Mouse (Mus musculus) intestine, embryonic 14.5 days (tissue): ENCODE results near the gene Myh7. TPM values are rescaled to one million over a fixed set of nuclear protein-coding genes. Genes with fewer than 3 reads are reported as not detected.
"Not testable (repeated sequence)": the region's sequence is repeated elsewhere in the genome, so short reads cannot be mapped to it uniquely, and the experiment has no call there.

Experiments used
- ATAC-seq: fragments of 200-750 bp; cut with Nextera tagmentation; replicated peaks from 2 replicates; pipeline ENCODE4 v1.8.0; 2017; ENCODE audit warnings: low read depth, moderate number of reproducible peaks, moderate TSS enrichment, moderate library complexity; ENCODE audit not compliant: low FRiP score, low TSS enrichment
- DNase-seq: peaks from one replicate; pipeline ENCODE4 v3.0.0-alpha.2; 2018; ENCODE audit warnings: low spot score
- H3K27ac ChIP-seq: fragments of 300-500 bp; sonication (generic); 2 replicates; pipeline ENCODE4 v1.5.1; 2014; ENCODE audit warnings: low read depth, mild to moderate bottlenecking, control low read depth
- H3K27me3 ChIP-seq: fragments of 300-500 bp; sonication (generic); replicated peaks from 2 replicates; pipeline ENCODE4 v1.6.1; 2014; ENCODE audit warnings: low read length, control low read depth; ENCODE audit not compliant: control insufficient read depth, insufficient read depth
- H3K36me3 ChIP-seq: fragments of 300-500 bp; sonication (generic); 2 replicates; pipeline ENCODE4 v1.6.1; 2014; ENCODE audit warnings: low read length, control low read depth; ENCODE audit not compliant: control insufficient read depth, insufficient read depth
- H3K4me1 ChIP-seq: fragments of 300-500 bp; sonication (generic); replicated peaks from 2 replicates; pipeline ENCODE4 v1.6.1; 2014; ENCODE audit warnings: low read length, control low read depth, mixed read lengths; ENCODE audit not compliant: control insufficient read depth, insufficient read depth
- H3K4me2 ChIP-seq: fragments of 300-500 bp; sonication (generic); 2 replicates; pipeline ENCODE4 v1.6.1; 2014; ENCODE audit warnings: low read length
- H3K4me3 ChIP-seq: fragments of 300-500 bp; sonication (generic); 2 replicates; pipeline ENCODE4 v1.5.1; 2014; ENCODE audit warnings: low read depth, low read length, control low read depth, mixed read lengths
- H3K9ac ChIP-seq: fragments of 300-500 bp; sonication (generic); 2 replicates; pipeline ENCODE4 v1.6.1; 2014; ENCODE audit warnings: mild to moderate bottlenecking, low read length
- H3K9me3 ChIP-seq: fragments of 300-500 bp; sonication (generic); 2 replicates; pipeline ENCODE4 v1.6.1; 2016; ENCODE audit warnings: low read length, control low read depth; ENCODE audit not compliant: control insufficient read depth
- WGBS: fragments of 180-500 bp; shearing (Covaris S2); extraction: QIAGEN DNeasy Blood & Tissue Kit; methylation state at CpG from one replicate; pipeline ENCODE4 v1.1.7; 2014; 5-methylcytosine and 5-hydroxymethylcytosine counted together
- polyA plus RNA-seq: library from polyadenylated mRNA; unstranded; fragments of >200 nt; fragmentation: Nextera tagmentation; extraction: Ambion mirVana; gene quantifications from 2 replicates; pipeline ENCODE4 v1.2.1, GENCODE M21; 2014

Gene Myh7
- polyA plus RNA-seq = 0.43 and 1.2 TPM in 2 replicates

DNA sequence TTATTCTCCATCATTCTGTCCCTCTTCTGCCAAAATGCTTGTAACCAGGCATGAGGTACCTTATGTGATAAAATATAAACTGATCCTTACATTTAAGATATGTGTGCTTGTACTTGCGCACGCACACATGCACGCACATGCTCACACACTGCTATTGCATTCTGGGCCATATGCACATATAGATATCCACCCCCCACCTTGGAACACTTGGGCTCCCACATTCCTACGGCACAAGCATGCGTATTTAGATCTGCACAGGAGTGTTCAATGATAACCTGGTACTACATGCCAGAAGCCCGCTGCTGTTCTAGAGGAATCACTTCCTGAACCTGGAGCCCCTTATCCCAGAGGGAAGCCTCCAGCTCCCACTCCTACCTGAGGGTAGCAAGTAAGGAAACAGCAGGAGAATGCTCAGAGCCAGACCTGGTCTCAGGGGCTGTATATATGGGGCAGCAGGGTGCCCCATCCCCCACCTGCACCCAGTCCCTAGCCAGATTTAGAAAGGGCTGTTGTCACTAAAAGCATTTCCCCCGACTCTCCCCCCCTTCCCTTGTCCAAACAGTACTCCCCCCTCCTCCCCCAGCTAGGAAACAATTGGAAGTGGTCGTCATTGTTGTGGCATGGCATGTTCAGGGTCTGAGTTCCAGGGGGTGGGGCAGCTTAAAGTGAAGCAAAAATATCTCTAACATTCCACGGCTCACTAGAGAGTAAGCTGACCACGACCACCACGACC lies at the start of gene Myh7:
Gene Myh7, minus strand, starts transcription at position 491 of the 733 bp plus-strand sequence.
- H3K27me3 ChIP-seq = no peaks in the 10 kb centered on the region
- H3K9me3 ChIP-seq = no peaks in the 10 kb centered on the region
- H3K27ac ChIP-seq = no peak within 1 kb of the TSS
- no peaks in the 10 kb centered on the region for H3K36me3 ChIP-seq
- 54% methylated on average over 11 of the region's 11 CpGs for WGBS
- peaks cover 5% of the 10 kb centered on the region; the same call in 1 of the 2 replicates for H3K4me1 ChIP-seq
- H3K4me2 ChIP-seq = no peak within 1 kb of the TSS
- DNase-seq = no peak
- H3K9ac ChIP-seq = no peak within 1 kb of the TSS
- no peak for ATAC-seq
- no peak within 1 kb of the TSS for H3K4me3 ChIP-seq

- DNase-seq, H3K4me2 ChIP-seq, H3K4me1 ChIP-seq, ATAC-seq, H3K9me3 ChIP-seq, H3K27me3 ChIP-seq, H3K27ac ChIP-seq, H3K36me3 ChIP-seq, H3K9ac ChIP-seq, H3K4me3 ChIP-seq: not testable (repeated sequence)
- WGBS = no CpG with 5 or more reads among the region's 2 CpGs
These were observed 49.3 kb upstream of the Myh7 start for GRCm38 (mm10) chr14:55043694-55044093.

DNA sequence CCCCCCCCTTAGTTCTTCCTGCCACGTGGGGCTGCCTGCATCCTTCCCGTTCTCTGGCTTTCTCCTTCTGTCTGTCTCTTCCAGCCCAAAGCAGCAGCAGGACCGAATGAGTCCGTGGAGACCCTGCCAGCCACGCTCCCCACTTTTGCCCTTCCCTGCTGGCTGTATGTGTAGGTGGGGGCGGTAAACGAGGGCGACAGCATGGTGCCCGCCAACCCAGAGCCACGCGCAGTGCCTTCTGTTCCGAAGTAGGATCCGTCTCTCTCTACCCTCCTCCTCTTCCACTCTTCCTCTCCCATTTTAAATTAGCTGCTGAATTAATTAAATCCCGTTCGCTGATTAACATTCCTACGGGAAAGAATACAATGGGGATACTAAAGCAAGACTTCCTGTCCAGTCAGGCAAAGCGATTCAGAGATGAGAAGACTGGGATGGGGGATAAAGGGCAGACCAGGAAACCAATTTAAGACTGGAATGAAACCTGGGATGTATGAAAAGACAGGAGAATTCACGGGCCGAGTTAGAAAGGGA lies 38.3 kb upstream of the Myh7 start:
- Histone ChIP-seq H3K4me1 (peaks cover 12% of the 10 kb centered on the region), H3K9ac (no peak overlapping the region), H3K27ac (no peak overlapping the region), H3K4me2 (no peak overlapping the region), H3K36me3 (no peaks in the 10 kb centered on the region), H3K4me3 (no peak overlapping the region), H3K9me3 (no peaks in the 10 kb centered on the region), H3K27me3 (no peaks in the 10 kb centered on the region)
- no peak for DNase-seq
- WGBS = 60% methylated on average over 19 of the region's 19 CpGs
- ATAC-seq = no peak

- H3K4me1 ChIP-seq = peaks cover 15% of the 10 kb centered on the region
- H3K27ac ChIP-seq = no peak overlapping the region
- no peaks in the 10 kb centered on the region for H3K9me3 ChIP-seq
- ATAC-seq = no peak
- H3K4me2 ChIP-seq = no peak overlapping the region
- no peak for DNase-seq
- no peak overlapping the region for H3K9ac ChIP-seq
- no peak overlapping the region for H3K4me3 ChIP-seq
- H3K27me3 ChIP-seq = no peaks in the 10 kb centered on the region
- H3K36me3 ChIP-seq = peaks cover 12% of the 10 kb centered on the region
- WGBS = 12% methylated on average over 11 of the region's 11 CpGs
These were observed 34.7 kb upstream of the Myh7 start for GRCm38 (mm10) chr14:55029034-55029698.

- peak overlapping the region; percentile 29; the same call in 1 of the 2 replicates for H3K4me2 ChIP-seq
- peak; percentile 39; the same call in 1 of the 2 replicates for ATAC-seq
These were observed 34.0 kb upstream of the Myh7 start for GRCm38 (mm10) chr14:55028333-55028835.

DNA sequence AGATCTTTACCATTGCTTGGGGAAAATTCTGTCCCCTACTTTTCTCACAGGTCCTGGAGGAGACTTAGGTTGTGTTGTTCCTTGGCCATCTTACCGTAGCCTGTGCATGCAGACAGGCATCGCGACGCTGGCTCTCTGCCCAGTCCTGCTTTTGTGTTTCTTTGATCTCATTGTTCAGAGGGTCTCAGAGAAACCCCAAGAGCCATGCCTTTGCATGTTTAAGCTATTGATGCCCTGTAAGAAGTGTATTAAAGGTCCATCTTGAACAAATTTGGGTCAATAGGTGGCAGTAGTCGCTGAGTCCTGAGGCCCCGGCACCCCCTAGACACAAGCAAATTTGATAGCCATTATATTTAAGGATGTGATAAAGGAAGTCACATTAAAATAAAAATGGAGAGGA lies 33.2 kb upstream of the Myh7 start:
- no peak overlapping the region for H3K9ac ChIP-seq
- no peaks in the 10 kb centered on the region for H3K27me3 ChIP-seq
- H3K4me1 ChIP-seq = peaks cover 15% of the 10 kb centered on the region
- ATAC-seq (no peak), DNase-seq (no peak)
- H3K36me3 ChIP-seq = peaks cover 27% of the 10 kb centered on the region
- H3K4me3 ChIP-seq = no peak overlapping the region
- 42% methylated on average over 6 of the region's 6 CpGs for WGBS
- H3K9me3 ChIP-seq = no peaks in the 10 kb centered on the region
- H3K27ac ChIP-seq = no peak overlapping the region
- no peak overlapping the region for H3K4me2 ChIP-seq

More at GRCm38 (mm10) chr14:55028333-55028835, 34.0 kb upstream of the Myh7 start:
- H3K4me3 ChIP-seq = no peak overlapping the region
- H3K9me3 ChIP-seq = no peaks in the 10 kb centered on the region
- H3K27ac ChIP-seq = no peak overlapping the region
- 24% methylated on average over 5 of the region's 5 CpGs for WGBS
- no peak overlapping the region for H3K9ac ChIP-seq
- DNase-seq = no peak
- peaks cover 15% of the 10 kb centered on the region for H3K4me1 ChIP-seq
- H3K36me3 ChIP-seq = peaks cover 19% of the 10 kb centered on the region
- no peaks in the 10 kb centered on the region for H3K27me3 ChIP-seq

DNA sequence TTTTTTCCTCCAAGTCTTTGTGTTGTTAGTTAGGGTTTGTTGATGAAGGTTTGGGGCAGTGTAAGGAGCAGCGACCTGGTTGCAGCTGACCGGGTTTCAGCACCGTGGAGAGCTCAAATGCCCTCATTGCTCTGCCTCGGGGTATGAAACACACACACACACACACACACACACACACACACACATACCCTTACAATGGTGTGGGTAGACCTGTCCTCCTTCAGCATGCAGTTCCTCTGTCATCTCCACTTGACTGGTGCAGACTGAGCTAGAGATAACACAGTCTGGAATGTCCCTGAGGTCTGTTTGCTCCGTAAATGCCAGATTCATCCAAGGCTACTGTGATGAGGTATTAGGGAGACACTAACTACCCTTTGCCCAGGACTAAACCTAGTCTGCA lies 32.8 kb upstream of the Myh7 start:
- WGBS = 15% methylated on average over 5 of the region's 5 CpGs
- Histone ChIP-seq H3K27me3 (no peaks in the 10 kb centered on the region), H3K9me3 (no peaks in the 10 kb centered on the region), H3K4me2 (no peak overlapping the region), H3K9ac (no peak overlapping the region), H3K27ac (no peak overlapping the region), H3K4me1 (peaks cover 15% of the 10 kb centered on the region), H3K4me3 (no peak overlapping the region), H3K36me3 (peaks cover 31% of the 10 kb centered on the region)
- no peak for ATAC-seq
- DNase-seq = no peak

DNA sequence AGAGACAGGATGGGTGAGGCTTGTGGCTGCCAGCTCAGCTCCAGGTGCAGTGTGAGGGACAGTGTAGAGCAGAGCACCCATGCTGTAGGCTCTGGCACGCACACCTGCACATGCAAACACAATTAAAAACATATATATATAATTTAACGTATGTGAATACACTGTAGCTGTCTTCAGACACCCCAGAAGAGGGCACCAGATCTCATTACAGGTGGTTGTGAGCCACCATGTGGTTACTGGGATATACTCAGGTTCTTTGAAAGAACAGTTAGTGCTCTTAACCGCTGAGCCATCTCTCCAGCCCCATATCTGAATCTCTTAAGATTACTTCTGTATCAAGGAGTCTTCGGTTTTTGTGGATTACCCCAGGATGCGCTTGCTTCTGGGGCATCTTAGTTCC lies 31.1 kb upstream of the Myh7 start:
- Histone ChIP-seq H3K27me3 (no peaks in the 10 kb centered on the region), H3K4me3 (no peak overlapping the region), H3K4me2 (no peak overlapping the region), H3K27ac (no peak overlapping the region), H3K9ac (no peak overlapping the region), H3K9me3 (no peaks in the 10 kb centered on the region), H3K36me3 (peaks cover 48% of the 10 kb centered on the region), H3K4me1 (peaks cover 15% of the 10 kb centered on the region)
- ATAC-seq = no peak
- DNase-seq = no peak
- WGBS = 85% methylated on average over 5 of the region's 5 CpGs
